Mouse (Mus musculus): Measurements from ENCODE around the gene Hipk2.

- TF ChIP-seq CTCF (IDR thresholded peaks at IDR 0.05; ENCODE audit: borderline replicate concordance, insufficient read depth, low read depth, low read length): no peak
- no peak for TF ChIP-seq POLR2A (IDR thresholded peaks at IDR 0.05; ENCODE audit: borderline replicate concordance, insufficient read depth, low read length)
Observed at GRCm38 (mm10) chr6:38672011-38672410, 204.0 kb downstream of the Hipk2 start.

Measured in cerebellum, adult 2 months (tissue).